Mouse (Mus musculus) spleen, adult 12 weeks (tissue): ENCODE data around the gene Aftph.

ENCODE experiments used
- DNase-seq: peaks from one replicate; pipeline ENCODE4 v3.0.0; 2022; ENCODE audit warnings: low spot score

The Aftph gene

DNA sequence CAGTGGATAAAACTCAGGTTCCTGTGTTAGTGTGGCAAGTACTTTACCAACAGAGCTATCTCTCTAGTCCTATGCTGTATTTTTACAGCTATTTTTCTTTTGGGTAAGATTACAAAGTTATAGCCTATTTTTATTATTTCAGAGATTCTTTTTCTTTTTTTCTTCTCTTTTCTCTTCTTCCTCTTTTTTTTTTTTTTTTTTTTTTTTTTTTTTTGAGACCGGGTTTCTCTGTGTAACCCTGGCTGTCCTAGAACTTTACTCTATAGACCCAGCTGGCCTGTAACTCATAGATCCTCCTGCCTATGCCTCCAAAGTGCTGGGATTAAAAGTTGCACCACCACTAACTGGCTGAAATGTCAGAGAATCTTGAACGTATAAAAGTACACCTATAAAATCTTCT is 13.3 kb downstream of the Aftph start:
- no peak for DNase-seq

DNA sequence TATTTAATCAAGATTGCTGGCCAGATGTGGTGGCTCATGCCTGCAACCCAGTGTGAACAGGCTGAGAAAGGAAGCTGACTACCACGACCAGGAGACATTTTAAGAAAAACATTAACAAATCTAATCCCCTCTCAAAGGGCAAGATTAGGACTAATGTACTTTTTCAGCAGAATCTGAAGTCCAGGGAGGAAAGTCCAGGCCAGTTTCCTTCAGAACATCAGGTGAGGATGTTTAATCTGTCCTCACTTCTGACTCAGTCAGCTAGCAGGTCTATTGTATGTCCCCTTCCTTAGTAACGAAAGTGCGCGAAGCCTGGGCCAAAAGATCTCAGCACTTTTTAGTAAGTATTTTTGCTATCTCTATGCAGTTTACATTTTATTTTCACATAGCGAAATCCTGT is 17.8 kb downstream of the Aftph start:
- DNase-seq = no peak

DNA sequence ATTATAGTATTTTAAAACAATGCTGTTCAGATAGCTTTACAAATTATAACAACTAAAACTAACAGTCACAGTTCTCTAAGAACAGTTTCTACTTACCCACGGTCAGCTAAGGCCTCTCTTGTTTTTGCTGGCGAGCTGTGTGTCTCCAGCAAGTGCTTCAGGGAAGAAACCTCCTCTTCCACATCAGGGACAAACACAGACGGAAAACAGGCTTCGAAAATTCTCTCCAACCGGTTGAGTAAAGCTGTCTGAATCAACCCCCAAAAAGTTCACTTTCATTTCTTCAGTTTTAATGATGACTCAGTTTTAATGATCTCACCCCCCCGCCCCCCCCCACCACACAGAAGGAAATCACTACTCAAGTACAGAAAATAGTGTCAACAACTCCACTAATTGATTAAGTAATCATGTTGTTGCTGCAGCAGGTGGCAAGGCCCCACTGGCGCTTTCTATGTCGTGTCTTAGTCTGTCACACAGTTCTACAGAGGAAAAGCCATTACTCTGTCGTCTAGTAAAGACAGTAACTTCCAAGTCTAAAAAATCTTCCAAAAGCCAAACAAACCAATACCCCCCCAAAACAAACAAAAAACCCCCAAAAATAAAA is 29.2 kb downstream of the Aftph start:
- no peak for DNase-seq

DNA sequence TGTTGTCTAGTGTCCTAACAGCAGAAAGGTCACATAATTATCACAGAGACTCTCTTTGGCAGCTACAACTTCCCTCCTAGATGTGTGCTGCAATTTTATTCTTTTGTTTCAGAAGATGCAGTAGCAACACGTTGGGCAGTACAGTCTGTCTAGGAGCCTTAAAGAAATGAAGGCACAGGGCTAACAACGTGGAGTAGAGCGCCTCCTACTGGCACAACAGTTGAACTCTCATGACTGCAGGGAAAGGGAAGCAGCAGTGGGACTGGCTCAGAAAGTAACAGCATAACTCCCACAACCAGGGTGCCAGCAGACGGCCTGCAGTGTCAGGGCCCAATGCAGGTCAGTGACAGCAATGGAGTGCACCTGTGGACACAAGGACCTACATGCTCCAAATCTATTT is 50.4 kb downstream of the Aftph start:
- DNase-seq = peak; percentile 37

DNA sequence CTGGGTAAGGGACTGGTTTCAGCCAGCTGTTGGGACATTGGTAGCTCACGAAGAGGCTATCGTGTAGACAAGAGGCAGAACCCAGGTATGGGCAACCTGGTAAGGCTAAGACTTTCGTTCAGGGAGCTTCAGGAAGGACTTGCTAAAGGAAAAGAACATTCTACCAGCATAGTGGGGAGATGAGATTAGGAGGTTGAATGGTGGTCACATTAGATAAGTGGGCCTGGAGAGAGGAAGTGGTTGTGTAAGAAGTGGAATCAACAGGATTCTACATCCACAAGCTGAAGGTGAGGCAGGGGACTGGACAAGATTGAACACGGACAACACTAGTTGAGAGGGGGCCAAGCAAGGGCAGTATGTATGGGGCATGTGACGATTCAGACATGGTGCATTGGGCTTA is 59.7 kb downstream of the Aftph start:
- no peak for DNase-seq

DNA sequence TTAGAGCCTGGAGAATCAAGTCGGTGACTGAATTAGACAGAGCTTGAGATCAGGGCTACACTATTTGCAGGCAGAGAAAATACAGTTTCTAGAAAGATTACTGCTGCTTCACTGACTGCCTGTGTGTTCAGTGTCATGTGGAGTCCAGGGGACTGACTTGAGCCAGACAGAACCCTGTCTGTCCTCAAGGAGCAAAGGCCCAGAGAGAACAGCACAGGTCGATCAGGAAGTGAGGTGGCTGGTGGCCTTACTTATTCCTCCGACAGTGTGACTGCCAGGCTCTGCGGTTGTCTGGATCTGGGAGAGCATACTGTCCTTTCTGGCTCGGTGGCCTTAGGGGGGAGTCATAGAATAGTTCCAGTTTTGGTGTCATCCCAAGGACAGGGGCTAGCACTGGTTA is 60.6 kb downstream of the Aftph start:
- DNase-seq = no peak

DNA sequence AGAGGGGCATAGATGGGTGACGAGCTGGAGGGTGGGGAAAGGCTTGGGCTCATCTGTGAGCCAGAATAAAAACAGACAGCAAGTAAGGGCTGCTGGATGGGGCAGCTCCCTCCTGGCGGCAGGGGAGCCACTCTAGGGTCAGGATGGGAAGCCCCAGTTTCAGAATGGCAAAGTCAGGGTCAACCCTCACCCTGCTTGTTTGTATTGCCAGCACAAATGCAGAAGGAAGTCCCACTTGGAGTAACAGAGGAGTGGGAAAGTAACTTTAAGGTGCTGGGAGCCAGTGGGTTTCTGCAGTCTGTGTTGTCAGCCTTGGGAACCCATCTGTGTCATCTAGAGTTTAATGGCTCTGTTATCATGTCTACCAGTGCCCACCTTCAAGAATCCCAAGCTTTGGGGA is 62.0 kb downstream of the Aftph start:
- no peak for DNase-seq

DNA sequence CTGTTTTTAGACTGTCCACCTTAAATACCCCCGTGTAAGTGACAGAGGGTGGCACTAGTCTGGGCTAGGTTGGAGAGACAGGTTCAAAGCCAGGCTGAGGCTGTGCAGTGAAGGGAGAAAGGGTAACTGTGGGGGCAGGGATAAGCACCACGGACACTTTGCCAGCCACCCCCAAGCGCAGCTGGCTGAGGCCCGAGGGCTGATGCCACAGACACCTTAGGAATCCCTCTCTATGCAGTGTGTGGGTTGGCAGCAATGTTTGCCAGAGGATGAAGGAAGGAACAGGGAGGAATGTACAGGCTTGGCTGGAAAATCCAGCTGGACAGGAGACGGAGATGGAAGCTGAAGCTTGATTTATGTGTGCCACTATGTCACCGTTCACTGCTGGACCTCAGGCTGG is 68.9 kb downstream of the Aftph start:
- DNase-seq = no peak

DNA sequence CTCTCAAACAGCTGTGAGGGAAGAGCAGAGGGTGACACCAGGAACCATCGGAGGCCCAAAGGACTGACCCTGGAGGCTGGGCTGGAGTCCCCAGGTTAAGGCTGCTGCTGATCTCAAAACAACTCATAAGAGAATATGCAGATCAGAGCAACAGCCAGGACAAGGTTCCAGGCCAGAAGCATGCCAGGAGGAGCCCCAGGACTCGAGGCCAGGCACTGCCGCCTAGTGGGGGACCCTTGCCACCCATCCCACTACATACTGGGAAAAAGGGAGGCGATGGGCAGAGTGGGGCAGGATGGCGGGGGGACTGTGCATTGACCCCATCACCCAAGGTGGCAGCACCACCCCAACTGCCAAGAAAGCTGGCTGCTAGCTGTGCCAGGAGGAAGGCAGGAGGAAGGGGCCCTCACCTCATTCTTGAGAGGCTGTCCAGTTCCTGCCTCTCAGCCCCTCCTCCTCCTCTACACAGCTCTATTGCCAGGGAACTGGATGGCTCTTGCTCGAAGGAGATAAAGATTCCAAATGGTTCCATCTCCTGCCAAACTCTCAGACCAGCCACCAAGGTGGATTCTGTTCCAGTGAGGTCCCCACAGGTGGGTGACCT is 69.5 kb downstream of the Aftph start:
- DNase-seq = no peak

DNA sequence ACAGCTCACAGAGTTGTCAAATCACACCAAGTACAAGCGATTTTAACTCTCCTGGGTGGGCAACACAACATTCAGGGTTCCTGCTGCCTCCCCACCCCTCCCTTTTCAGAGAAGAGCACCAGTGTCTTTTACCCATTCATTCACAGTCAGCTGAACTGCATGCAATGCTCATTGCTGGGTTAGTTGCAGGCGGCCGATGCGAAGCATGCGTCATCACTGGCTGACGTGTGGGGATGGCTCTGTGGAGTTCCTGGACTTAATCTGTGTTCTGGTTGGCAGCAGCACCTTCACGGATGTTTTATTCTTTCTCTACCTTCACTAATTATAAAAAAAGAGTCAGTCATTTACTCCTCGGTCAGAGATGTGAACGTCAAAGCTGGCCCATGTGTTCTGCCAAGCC is 76.5 kb downstream of the Aftph start:
- DNase-seq = no peak

DNA sequence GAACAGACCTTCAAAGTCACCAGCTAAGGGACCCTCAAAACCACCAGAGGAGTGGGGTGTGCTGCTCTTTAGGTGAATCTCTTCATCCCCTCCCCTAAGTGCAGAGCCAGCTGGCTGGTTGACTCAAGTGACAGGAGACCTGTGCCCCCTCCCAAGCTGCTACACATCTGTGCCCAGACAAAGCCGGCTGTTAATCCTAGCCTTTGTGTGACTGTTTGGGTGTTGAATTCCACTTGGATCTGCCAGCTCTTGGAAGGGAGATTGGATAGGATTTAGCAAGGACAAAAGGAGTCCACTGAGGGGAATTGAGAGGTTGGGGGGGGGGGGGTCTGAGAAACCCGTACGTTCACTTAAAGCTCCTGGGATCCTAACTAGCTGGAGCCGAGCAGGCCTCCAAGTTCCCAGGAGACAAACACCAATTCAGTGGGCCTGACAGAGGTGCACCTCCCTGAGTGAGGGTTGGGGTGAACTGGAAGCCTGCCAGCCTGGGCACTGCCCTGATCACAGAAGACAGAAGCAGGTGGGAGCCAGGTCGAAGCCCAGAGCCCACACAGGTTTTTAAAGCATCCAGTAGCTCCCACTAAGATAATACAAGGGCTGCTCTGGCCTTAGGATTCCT is 77.7 kb downstream of the Aftph start:
- no peak for DNase-seq

DNA sequence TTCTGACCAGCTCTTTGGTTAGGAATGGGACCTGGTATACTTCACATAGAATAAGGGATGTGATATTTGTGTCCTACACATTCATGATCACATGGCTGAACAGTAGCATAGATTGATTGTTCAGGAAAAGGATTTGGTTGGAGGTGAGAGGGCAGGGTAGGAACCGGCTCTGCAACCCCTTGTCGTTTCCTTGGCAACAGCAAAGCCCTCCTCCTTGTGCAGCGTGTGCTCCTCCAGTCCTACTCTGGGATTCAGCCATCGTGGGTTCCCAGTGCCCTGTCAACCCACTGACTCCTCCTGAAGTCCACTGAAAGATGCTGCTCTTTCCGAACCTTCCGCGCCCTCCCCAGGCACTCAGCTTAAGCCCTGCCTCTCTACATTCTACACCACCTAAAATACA is 78.6 kb downstream of the Aftph start:
- no peak for DNase-seq

DNA sequence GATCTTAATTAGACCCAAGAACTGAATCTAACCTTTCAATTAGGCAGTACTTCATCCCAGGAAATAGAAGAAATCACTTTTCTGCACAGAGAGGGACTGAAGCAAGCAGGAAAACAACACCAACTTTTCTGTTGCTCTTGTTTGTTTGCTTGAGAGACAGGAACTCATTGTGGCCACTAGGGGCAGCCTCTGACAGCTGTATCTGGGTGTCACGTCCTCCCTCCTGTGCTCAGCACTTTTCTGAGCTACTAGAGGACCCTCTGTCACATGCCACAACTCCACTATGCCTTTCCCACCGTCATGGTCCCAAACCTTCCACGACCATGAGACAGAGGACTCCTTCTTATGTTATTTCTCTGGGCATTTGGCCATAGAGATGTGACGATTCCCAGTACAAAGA is 79.7 kb downstream of the Aftph start:
- DNase-seq = no peak

DNA sequence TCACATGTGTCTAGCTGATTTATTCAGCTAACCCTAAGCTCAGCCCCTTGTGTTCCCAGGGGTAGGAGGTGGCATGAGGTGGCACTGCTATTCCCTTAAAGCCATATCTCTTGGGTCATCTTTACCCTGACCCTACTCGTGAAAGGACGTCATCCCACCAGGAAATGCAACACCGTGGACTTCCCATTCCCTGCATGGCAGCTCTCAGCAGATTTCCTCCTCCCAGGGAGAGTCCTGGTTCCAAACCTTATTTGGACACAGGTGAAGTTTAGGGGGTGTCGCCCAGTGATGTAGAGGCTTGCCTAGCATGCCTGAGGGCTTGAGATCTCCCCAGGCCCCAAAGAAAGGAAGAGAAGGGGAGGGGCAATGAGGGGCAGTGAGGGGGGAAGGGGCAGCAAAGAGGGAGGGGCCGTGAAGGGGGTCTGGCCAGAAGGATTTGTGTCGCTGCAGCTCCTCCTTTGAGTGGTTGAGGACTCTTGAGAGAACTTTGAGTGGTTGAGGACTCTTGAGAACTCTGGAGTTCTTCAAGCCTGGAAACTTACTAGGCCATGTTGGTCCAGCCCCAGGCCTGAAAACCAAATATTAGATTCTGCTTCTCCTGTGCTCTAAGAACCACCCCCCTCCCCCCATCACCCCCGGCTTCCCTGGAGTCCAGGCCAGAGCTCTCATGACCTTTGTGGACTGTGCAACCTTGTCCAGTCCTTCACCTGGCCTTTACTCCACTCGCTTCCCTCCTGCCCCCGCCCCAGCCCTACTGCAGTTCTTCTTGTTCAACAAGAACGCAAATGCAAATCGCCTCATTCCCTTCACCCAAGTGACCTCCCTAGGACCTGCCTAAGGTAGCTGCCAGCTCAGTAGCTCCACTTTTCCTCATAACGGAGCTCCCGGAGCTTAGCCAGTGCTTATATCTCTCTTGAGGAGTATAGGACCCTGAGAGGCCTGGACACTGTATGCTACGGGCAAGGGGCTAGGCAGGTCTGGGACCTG is 81.0 kb downstream of the Aftph start:
- DNase-seq = no peak

DNA sequence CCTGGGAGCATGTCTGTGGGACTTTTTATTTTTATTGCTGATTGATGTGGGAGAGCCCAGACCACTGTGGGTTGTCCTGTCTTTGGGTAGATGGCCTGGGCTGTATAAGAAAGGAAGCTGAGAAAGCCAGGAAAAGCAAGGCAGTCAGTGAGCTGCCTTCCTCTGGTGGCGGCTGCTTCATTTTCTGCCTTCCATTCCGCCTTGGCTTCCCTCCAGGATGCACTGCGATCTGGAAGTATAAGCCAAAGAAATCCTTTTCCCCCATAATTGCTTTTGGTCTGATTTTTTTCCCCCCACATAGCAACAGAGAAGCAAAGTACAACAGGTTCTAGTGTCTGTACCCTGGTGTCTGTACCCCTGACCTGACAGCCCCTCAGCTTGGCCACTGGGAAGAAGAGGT is 82.3 kb downstream of the Aftph start:
- DNase-seq = no peak

DNA sequence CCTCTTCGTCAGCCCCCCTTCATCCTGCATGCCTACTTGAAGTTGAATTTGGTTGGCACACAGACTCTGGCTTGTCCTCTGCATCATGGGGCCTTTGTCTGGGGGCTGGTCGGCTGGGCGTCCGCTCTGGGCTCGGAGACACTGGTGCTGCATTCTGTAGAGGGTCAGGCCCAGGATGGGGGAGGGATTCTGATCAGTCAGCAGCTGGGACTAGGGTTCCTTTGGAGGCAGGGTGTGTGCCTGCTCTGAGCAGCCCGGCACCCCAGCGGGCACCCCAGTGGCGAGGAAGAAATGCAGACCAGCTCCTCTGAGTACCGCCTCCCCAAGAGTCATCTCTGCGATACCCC is 84.7 kb downstream of the Aftph start:
- no peak for DNase-seq

DNA sequence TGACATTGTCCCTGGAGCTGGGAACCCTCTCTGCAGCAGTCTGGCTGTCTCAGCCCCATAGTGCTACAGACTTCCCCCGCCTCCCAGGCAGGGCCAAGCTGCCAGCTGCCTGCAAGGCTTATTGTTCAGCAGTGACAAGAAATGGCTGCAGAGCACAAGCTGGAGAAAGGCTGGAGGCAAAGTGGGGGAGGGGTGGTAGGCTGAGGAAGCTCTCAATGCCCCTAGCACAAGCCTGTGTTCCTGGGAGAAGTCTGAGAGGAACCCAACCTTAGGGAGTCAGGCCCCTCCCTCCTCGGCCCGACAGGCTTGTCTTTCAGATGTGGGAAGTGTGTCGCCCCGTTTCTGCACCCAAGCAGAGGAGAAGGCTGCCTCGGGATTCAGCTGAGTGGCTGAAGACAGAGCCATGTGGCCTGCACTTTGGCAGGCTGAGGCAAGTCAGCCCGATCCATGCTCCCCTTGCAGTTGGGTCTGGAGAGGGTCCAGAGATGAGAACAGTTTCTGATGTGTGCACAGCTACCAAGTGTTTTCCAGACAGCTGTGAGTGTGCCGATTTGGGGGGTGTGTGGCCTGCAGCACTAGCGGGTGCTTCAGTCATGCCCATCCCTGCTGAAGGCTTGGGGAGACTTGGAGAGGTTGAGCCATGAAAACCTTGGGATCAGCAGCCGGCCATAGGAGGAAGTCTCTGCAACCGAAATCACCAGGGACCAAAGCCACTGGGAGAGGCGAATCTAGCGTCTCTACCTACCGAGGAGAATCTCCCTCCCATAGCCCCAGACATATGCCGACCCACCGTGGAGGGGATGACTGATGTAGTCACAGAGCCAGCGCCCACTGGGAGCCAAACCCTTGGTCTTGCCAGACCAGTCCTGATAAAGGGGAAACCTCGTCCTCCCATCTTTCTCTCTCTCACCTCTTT is 85.3 kb downstream of the Aftph start:
- DNase-seq = no peak

DNA sequence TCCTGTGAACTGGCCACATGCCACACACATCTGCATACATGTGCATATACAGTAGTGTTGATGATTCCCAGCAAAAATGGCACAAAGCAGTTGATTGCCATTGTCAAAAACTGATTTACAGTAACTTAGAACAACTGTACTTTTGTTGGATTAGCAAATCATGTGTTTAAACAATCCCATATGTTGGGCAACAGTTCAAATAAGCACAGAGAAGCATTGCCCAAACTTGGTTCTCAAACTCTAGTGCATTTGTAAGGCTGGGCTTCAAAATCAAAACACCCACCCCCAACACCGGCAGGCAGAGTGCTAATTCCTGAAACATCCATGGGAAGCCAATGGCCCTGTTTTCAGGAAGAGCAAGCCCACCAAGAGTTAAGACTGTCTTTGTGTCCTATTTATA is 90.2 kb downstream of the Aftph start:
- no peak for DNase-seq

DNA sequence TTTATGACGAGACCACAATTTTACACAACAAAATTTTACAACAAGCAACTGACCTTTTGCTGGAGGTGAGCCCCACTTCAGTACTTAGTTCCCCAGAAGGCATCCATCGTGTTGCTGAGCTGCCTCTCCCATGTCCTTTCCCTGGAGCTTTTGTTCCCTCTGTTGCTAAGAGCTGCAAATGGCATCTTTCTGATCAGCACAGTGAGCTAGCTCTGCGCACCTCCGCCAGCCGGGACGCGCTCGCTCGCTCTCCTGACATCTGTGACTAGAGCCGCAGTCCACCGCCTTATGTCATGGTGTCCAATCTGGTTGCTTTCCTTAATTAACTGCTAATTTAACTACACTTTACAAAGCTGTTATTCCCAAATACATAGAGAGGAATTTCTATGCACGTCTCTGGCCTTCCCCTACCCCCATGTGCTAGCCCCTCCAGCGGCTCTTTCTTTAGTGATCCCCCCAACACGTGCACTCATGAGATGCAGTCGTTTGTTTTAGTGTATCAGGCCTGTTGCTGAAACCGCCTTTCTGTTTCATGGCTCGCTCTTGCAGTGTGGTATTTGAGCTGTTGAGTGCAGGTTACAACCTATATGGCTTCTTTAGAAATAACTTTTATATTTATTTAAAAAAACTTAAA is 91.3 kb downstream of the Aftph start:
- no peak for DNase-seq

DNA sequence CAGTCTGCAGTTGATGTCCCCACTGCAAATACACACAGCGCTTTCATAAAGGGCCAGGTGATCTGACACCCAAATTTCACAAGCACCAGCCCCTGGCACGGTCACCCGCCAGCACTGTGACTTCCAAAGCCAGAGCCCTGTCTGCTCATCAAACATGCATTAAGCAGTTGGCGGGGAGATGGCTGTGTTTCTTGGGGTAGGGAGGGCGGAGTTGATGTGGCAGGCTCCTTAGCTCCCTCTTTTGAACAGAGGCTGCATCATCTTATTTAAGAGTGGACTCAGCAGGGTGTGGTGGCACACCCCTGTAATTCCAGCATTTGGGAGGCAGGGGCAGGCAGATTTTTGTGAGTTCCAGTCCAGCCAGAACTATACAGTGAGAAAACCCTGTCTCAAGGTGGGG is 91.9 kb downstream of the Aftph start:
- DNase-seq = no peak

DNA sequence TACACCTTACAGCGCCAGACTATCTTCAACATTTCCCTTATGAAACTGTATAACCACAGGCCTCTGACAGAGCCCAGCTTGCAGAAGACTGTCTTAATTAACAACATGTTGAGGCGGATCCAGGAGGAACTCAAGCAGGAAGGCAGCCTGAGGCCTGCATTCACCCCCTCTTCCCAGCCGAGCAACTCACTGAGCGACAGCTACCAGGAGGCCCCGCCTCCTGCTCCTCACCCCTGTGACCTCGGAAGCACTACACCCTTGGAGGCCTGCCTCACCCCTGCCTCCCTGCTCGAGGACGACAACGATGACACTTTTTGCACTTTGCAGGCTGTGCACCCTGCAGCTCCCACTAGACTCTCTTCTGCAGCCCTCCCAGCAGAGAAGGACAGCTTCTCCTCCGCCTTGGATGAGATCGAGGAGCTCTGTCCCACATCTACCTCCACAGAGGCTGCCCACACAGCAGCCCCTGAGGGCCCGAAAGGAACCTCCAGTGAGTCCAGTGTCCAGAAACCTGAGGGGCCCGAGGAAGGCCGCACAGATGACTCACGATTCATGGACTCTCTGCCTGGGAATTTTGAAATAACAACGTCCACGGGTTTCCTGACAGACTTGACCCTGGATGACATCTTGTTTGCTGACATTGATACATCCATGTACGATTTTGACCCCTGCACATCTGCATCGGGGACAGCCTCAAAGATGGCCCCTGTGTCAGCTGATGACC is 93.3 kb downstream of the Aftph start:
- no peak for DNase-seq
